Mouse (Mus musculus) layer of hippocampus, adult 8-10 months (tissue): ENCODE measurements around the gene Chka. TPM values are rescaled to one million over a fixed set of nuclear protein-coding genes. Genes with fewer than 3 reads are reported as not detected.
A peak's percentile ranks its signal among the peaks of the same experiment; 100 is the strongest.

Experiments
- DNase-seq, 2 experiments: peaks; one replicate each; pipeline ENCODE4 v3.0.0; 2022; ENCODE audit warnings: low spot score in 2 of 2
- total RNA-seq, 4 experiments: library from RNA; stranded (reverse); gene quantifications; 2 replicates each; pipeline ENCODE4 v1.2.4; 2022

Gene Chka
- total RNA-seq, 4 experiments from 2014 or later, result 77.7 to 128 (median 104) TPM

DNA sequence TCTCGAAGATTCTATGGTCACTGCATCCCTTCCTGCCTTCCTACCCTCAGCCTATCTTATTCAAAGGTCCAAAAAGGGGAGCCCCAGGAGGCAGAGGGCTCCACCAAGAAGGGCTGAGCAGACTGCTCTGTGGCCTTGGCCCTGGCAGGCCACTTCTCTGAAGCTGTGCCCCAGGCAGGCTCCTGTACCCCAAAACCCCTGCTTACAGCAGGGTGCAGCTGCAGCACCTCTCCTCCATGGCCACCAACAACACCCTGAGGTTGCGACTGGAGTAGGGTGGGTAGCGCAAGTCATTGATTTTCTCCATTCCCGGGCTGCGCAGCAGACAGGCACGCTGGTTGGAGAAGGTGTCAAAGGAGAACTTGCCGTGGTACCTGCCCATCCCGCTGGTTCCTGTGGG lies 62.1 kb downstream of the Chka start:
- no peak for DNase-seq

DNA sequence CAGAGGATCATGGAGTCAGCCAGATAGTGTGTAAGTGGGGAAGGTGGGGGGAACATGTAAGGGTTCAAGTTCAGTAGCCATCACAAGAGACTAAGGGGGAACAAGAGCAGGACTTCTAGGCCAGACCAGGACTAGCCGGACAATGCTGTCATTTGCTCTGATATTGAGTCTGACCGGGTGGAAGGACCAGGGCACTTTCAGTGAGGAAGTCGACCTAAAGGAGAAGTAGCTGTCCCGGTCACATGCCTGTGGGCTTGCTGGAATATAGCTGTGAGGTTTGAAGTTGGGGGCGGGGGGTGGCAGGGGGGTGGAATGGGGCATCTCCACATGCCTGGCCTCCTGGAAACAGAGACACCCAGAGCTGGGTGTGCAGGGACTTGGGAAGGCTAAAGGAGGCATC lies 63.0 kb downstream of the Chka start:
- no peak for DNase-seq

DNA sequence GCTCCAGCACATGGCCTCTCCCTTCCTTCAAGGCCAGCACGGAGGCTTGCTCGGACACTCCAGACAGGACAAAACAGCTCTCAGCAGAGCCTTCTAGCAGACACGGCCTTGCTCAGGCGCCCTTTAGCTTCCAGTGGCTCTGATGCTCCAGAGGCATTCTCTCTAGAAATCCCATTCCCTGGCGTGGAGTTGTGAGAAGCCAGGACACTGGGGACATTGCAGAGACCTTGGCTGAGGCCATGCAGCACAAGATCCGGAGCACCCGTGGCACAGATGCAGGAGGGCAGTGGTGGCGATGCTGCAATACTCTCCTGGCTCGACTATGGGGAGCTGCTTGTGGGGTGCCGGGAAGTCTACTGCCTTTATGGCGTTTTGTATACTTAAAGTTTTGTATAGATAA lies 65.2 kb downstream of the Chka start:
- no peak for DNase-seq

DNA sequence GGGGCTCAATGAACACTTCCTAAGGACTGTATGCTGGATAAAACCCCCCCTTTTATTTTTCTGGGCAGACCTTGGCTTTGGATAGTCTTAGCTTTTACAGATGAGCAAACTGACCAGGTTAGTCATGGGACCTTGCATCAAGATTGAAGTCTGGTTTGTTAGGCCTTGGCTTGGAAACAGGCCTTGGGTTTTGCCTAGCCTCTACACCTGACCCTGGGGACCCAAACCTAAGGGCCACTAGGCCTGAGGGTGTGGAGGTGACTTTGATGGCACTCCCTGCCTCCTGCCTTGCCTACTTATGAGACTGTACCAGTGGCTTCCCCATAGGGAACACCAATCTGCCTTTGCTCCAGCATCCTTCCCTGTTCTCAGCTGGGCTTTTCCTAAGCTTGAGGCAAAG lies 68.4 kb downstream of the Chka start:
- no peak for DNase-seq

DNA sequence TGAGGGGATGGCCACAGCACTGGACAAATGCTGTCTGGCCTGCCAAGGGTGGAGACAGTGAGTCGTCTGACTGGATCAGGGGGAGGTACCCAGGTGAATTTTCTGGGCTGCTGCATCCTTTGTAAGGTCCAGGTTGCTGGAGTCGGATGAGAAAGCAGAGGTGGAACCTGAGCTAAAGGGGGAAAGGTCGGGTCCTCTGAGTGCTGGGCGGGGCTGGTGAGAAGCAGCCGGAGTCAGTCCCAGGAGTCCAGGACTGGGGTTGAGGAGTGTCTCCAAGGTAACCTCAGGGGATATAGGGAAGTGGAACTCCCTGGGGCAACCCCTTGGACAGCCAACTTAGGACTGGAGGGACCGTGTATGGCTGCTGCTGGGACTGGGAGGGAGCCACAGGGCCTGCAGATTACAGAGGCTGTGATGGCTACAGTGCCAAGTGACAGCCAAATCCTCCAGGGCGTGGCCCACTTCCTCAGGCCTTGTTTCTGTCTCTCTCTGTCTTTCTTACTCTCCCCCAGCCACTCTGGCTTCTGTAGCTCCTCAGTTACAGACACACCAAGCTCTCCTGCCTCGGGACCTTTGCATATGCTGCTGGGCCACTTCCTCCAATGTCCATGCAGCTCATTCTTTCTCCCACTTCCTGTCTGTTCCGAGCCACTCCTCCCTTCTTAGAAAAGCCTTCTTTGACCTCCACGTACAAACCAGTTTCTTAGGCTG lies 71.2 kb downstream of the Chka start:
- DNase-seq, result no peak

DNA sequence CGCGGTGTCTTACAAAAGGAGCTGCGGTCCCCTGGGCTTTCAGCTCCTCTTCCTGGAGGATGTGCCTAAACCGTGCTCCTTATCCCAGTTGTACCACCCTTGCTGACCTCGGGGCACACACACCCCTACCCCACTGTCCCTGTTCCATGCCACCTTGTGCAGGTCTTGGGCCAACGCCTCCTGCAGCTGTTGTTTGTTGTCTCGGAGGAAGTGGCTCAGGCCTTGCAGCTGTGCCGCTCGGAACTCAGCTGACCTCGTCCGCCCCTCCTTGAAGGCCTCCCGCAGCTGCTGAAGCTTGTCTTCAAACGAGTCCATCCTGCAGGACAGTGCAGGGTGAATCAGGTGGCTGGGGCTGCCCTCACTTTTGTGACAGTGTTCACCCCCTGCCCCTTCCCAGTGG lies 72.0 kb downstream of the Chka start:
- no peak for DNase-seq

DNA sequence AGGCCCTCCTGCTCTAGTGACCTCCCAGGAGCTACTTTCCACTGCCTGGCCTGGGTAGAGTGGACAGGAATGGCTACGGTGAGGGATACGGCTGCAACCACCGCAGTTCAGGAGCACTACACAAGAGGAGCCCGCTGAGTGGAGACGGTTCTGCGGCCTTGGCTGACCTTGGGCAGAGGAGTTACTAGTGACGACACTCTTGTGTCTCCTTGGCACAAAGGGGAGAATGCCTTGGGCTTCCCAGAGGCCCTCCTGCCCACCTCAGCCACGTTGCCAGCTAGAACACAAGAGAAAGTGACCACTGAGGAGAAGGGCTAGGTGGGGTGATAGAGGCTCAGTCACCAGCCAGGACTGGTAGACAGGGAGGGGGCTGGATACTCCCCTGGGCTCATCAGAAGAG lies 72.6 kb downstream of the Chka start:
- no peak for DNase-seq

DNA sequence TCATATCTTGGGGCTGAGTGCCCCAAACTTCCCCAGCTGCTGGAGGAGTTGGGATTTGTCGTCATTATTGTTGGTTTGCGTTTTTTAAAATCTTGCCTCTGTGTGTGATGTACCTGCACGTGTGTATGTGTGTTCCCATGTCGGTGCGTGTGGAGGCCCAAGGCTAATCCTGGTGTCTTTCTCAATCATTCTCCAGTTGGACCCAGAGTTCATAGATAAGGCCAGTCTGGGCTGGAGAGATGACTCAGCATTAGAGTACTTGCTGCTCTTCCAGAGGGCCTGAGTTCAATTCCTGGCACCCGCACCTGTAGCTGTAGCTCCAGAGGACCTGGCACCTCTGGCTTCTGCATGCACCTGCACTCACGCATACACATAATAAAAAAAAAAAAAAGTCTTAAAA lies 73.3 kb downstream of the Chka start:
- DNase-seq, result no peak

DNA sequence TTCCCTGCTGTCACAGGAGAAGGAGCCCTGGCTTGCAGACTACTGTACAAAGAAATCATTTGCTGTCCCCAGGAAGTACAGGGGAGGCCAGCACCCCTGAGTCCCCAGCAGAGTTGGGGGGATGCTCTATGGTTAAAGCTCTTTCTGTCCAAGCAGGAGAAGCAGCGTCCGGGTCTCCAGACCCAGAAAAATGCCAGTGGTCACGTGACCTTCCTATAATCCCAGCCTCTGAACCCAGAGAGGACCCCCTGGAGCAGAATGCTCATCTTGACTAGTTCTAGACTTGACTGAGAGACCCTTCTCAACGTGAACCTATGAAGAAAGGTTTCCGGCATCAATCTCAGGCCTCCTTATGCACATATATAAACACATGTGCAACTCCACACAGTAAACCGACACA lies 74.3 kb downstream of the Chka start:
- no peak for DNase-seq

DNA sequence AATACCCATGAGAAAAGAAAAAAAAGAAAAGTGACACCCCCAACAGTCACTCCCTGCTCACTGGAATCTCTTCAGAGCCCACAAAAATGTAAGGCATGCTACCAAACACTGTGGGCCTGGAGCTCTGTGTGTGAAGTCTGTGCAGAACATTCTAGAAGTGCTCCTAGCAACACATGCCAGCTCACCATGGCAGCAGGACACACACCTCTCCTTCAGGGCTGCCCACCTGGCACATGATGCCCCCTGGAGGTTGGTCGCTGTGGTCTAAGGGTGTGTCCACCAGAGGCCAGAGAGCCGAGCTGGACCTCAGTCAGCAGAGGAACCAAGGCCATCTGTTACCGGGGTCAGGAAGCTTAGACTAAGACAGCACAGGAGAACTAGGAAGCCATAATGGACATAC lies 74.7 kb downstream of the Chka start:
- DNase-seq, result no peak

DNA sequence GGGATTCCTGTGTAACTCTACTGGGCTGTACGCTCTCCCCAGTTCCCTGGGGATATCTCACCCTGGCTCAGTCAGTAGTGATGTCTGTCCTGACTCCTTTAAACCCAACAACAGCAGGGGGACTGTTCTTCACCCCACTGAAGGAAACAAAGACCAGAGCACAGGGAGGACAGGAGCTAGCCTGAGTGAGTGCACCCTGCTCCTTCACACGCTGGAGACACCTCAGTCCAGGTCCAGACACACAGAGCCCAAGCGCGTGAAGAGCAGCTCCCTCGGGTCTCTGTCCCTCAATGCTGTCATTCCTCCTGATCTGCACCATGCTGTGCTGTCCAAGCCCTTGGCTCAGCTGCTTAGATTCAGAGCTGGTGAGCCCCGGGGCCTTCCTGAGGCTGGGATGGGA lies 75.1 kb downstream of the Chka start:
- DNase-seq, result no peak

DNA sequence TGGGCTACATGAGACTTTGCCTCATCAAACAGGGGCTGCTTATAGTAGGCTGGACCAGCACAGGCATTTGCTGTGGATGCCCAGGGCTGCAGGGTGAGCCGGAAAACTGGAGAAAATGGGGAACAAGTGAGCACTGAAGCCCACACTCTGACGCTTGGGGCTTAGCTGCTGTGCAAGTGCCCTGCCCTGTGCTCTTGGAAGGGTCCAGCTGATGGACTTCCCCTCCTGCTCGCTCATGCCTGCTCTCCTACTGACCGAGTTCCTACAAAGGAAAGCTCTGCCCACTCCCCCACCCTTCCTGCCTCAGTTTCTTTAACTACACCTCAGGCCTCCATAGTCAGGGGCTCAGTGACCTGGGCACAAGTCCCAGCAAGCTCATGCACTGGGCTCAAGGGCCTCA lies 76.4 kb downstream of the Chka start:
- DNase-seq, result no peak

DNA sequence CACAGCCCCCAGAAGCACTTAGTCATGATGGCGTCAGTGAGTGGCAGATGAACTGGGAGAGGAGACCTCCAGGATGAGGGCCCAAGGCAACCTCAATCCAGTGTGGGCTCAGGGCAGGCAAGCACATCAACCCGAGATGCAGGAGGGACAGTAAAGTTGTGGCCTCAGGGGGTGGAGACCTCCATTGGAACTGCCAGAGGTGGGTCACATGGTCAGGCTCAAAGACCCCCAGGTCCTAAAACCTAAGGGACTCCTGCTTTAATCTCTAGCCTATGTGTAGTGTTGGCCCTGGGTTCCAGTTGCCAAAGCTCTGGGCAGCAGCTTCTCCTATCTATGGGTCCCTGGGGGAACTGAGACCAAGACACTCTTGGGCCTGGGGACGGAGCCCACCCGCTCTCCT lies 77.2 kb downstream of the Chka start:
- DNase-seq, result no peak

DNA sequence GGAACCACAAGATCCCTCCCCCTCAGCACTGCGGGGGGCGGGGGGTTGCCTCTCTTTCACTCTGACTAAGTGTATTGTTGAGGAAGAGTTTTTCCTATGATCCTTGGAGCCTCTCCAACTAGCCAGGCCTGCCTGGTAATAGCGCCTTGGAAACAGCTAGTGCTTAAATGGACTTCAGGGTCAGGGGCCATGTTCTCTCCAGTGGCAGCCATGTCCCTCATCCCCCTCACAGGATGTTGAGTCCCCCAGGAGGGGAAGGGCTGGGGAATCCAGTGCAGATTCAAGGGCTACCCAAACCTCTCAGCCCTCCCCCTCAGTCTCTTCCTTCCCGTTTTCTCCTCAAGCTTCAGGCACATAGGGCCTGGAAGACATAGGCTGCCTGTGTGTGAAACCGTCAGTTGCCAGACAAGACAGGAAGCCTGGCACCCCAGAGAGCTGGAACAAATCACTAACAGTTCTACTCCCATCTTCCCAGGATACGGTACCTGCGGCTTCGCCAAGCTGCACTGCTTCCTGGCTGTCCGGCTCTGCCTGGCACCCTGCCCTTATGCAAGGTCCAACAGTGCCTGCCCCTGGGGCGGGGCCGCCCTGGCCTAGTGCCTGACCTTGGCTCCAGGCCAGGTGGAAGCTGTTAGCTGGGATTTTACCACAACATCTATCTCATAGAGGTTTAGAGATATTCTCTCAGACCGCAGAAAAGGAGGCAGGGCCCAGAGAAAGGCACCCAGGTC lies 77.8 kb downstream of the Chka start, which contains the start of gene Aldh3b1:
Gene Aldh3b1 (minus strand): TSS at position 598 of the 731 bp plus-strand sequence.
- peak in 1 of 2 experiments; percentile 72 for DNase-seq

DNA sequence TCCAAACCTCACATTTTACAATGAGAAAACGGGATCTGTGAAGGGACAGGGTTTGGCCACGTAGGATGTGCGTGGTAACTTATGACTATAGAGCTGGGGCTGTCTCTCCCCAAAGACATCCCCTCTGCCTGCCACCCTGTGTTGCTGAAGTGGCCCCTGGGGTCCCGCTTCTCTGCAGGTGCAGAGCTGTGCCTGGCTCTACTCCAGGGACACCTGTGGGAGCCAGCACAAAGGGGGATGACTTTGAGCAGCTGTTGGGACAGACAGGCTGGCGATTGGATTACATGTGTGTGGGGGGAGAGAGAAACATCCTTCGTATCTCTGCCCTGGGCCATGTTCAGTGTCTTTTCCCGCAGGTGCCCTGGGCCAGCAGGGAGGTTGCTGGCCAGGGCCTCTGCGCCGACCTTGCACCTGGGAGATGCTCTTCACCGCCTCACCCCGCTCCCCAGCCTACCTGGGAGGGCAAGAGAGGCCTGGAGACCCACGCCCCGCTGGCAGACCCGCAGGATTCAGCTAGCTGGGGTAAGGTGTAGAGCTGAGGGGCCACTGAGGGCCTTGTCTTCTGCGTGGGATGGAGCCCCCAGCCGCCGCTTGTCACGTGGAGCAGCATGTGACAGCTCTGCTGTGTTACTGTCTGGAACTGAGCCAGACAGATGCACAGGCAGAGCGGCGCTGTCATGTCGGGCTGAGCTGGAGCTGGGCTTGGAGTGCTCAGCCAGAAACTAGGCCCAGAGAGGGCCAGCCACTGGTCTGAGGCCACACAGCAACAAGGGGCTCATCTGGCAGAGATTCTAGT lies 78.9 kb downstream of the Chka start:
- DNase-seq, result no peak

DNA sequence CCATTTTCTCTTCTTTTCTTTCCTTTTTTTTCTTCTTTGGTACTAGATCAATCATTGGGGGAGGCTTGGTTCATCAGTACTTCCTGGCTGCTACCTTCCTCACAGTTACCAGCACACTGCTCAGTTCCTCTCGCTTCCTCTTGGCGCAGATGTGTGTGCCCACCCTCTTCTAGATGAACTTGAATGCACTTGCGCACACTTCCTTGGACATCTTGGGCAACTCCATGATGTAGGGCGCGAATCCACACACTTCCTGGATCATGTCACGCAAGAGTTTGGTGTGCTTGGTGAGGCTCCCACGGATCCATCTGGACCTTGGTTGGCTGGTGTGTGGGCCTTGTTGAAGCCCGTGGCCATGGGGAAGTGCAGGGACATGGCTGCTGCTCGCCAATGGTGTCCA lies 80.1 kb downstream of the Chka start:
- no peak for DNase-seq

DNA sequence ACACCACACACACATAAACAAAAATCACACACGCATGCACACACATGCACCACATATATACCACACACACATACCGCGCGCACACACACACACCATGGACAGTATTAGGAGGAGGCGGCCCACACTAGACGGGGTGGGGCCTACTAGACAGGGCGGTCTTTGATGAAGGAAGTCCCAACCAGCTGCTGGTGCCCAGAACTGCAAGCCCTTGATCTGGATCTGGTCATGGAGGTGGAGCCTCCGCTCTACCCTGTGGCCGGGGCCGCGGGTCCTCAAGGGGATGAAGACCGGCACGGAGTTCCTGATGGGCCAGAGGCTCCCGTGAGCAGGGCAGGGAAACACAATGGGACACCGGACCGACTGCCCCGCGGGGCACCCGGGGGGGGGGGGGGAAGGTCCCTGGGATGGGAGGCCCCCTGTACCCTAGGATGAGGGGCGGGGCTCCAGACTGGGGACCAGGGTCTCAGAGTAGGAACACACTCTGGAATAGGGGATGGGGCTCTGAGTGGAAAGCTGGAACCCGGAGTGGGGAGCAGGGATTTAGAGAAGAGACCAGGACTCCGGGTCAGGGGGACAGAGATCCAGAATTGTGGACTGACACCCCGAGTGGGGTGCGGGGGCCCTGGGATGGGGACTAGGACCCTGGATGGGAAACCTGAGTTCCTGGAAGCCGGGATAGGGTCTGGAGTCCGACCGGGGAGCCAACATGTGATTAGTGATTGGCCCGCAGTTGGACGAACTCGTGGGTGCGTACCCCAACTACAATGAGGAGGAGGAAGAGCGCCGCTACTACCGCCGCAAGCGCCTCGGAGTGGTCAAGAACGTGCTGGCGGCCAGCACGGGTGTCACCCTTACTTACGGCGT lies 83.7 kb downstream of the Chka start, which contains the start of gene Unc93b1:
Gene Unc93b1 (plus strand): TSS at position 155 of the 864 bp plus-strand sequence.
- no peak for DNase-seq

DNA sequence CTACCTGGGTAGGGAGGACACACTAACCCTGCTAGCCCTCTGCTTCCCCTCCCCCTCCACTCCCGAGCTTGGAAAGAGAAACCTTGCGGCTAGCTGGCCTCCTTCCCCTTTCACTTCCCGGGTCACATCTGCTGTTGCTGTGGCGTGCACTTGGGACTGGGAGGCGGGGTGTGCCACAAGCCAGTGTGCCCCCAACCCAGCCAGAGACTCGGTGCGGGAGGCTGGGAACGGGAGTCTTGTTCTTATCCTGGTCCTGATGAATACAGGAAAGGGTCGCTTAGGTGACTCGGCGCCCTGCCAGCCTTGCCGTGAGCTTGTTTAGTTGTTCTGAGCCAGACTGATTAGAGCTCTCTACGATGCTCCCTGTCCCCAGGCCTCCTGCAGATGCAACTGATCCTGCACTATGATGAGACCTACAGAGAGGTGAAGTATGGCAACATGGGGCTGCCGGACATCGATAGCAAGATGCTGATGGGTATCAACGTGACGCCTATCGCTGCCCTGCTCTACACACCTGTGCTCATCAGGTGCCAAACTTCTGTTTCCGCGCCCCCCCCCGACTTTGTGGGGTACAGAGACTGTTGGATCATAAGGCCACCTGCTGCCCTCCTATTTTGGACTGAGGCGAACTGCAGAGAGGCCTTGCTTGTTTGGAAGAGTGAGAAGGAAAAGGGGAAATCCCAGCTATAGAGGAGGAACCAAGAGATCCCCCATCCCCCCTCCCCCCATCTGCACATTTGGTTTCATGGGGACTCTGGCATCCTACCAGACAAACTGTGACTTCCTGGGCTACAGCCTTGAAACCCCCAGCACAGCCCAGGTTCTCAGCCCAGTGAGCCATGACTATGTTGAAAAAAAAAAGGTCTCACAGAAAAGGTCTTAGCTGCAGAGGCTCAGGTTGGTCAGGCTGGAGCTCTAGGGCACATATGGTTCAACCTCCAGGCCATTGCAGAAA lies 84.6 kb downstream of the Chka start:
- DNase-seq, result no peak

DNA sequence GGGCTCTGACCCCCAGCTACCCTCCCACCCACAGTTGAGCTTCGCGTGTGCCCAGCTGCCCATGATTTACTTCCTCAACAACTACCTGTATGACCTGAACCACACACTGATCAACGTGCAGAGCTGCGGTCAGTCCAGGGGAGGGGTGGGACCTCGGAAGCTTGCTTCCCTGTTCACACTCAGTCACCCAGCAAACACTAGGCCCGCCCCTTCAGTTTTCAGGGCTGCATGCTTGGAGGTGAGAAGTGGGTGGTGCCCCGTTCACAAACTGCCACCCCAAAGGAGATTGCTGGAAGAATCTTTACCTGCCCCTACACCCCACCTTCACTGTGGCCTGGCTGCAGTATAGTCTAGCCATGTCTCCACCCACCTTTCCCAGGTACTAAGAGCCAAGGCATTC lies 90.7 kb downstream of the Chka start:
- no peak for DNase-seq
